Mouse (Mus musculus): ENCODE results near the gene Wdr75. TPM values are rescaled to one million over a fixed set of nuclear protein-coding genes. Genes with fewer than 3 reads are reported as not detected.

The Wdr75 gene
- polyA plus RNA-seq, 1 experiment = 12.3 TPM

DNA sequence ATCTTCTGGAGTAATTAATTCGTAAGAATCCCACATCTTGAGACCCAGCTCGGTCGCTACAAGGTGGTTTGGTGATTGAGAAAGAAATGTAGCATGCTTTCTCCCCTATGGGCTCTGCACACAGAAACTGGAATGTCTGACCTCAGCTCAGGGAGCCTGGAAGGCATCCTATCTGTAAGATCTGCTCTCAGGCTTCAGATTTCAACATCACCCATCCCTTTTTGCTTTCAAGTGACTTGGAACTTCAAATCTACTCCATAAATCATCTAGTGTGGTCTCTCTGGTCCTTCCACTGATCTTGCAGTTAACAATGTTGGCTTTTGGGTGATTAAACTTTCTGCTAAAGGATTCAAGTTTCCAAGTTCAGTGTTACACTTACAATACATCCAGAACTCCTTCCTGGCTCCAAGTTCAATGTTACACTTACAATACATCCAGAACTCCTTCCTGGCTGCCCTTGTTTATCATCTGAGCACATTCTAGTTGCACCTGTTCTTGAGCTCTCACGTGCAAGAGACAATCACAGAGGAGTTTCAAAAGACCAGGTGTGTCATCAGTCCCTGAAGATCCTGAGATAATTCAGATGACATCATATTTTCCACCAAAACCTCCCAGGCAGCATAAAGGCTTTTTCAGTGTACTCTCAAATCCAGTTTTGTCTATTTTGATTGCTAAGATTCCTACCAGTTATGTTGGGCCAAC, 40.5 kb downstream of the Wdr75 start:
- no peaks in the 10 kb centered on the region for H3K36me3 ChIP-seq (ENCODE audit: control insufficient read depth, insufficient read depth, low read length)
- no peaks in the 10 kb centered on the region for H3K27me3 ChIP-seq (ENCODE audit: control insufficient read depth, insufficient read depth, low read length)
- 64% methylated on average over 4 of the region's 4 CpGs for WGBS
- H3K27ac ChIP-seq (ENCODE audit: insufficient read depth, low read depth, low read length) = no peak overlapping the region
- H3K4me3 ChIP-seq (ENCODE audit: low read depth, low read length) = no peak overlapping the region
- H3K4me1 ChIP-seq (ENCODE audit: control insufficient read depth, insufficient read depth, insufficient read length, low read length) = no peaks in the 10 kb centered on the region; the same call in 1 of the 2 replicates
- TF ChIP-seq CTCF (IDR thresholded peaks at IDR 0.05; ENCODE audit: extremely low read depth, insufficient read length, insufficient replicate concordance, low read depth, low read length) = no peak
- no peak for TF ChIP-seq POLR2A (IDR thresholded peaks at IDR 0.05; ENCODE audit: low read depth, low read length)

DNA sequence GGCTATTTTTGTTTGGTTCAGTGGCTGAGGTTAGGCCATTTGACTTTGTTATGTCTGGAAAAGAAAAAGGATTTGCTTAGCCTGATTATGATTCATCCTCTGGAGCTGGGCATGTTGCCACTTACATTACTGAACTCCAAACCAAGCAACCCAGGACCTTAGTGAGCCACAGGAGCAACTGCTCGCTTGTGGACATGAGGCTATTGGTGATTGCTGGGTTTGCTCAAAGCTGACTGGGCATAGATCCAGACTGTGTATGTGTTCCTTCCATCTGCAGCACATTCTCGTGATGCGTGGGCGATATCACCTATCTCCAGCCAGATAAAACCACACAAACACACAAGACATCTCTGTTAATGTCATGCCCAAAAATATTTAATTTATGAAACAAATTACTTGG, 42.8 kb downstream of the Wdr75 start:
- TF ChIP-seq POLR2A (IDR thresholded peaks at IDR 0.05; ENCODE audit: low read depth, low read length) = no peak
- no peak for TF ChIP-seq CTCF (IDR thresholded peaks at IDR 0.05; ENCODE audit: extremely low read depth, insufficient read length, insufficient replicate concordance, low read depth, low read length)
- WGBS = 47% methylated on average over 4 of the region's 4 CpGs
- H3K36me3 ChIP-seq (ENCODE audit: control insufficient read depth, insufficient read depth, low read length) = no peaks in the 10 kb centered on the region
- H3K4me1 ChIP-seq (ENCODE audit: control insufficient read depth, insufficient read depth, insufficient read length, low read length) = no peaks in the 10 kb centered on the region; the same call in 1 of the 2 replicates
- H3K27me3 ChIP-seq (ENCODE audit: control insufficient read depth, insufficient read depth, low read length) = no peaks in the 10 kb centered on the region
- H3K4me3 ChIP-seq (ENCODE audit: low read depth, low read length) = no peak overlapping the region
- no peak overlapping the region for H3K27ac ChIP-seq (ENCODE audit: insufficient read depth, low read depth, low read length)

DNA sequence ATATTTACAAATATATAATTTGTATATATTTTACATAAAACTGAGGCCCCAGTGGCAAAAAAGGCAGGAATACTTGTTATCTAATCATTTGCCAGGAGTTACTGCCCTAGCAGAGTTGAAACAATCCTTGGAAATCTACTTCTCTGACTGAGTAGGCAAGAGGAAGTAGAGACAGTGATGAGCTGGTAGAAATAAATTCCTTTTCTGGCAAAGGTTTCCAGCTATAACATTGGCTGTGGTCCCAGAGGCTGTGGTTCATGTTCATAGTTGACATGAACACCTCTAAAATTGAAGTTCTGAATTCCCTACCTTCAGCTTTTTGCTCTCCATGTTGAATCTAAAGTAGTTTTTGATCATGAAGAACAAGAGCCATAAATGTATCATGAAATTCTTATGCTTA, 43.3 kb downstream of the Wdr75 start:
- Histone ChIP-seq H3K27ac (ENCODE audit: insufficient read depth, low read depth, low read length) (no peak overlapping the region), H3K36me3 (ENCODE audit: control insufficient read depth, insufficient read depth, low read length) (no peaks in the 10 kb centered on the region), H3K4me1 (ENCODE audit: control insufficient read depth, insufficient read depth, insufficient read length, low read length) (no peaks in the 10 kb centered on the region; the same call in 1 of the 2 replicates), H3K4me3 (ENCODE audit: low read depth, low read length) (no peak overlapping the region), H3K27me3 (ENCODE audit: control insufficient read depth, insufficient read depth, low read length) (no peaks in the 10 kb centered on the region)
- TF ChIP-seq POLR2A (IDR thresholded peaks at IDR 0.05; ENCODE audit: low read depth, low read length) (no peak), CTCF (IDR thresholded peaks at IDR 0.05; ENCODE audit: extremely low read depth, insufficient read length, insufficient replicate concordance, low read depth, low read length) (no peak)

DNA sequence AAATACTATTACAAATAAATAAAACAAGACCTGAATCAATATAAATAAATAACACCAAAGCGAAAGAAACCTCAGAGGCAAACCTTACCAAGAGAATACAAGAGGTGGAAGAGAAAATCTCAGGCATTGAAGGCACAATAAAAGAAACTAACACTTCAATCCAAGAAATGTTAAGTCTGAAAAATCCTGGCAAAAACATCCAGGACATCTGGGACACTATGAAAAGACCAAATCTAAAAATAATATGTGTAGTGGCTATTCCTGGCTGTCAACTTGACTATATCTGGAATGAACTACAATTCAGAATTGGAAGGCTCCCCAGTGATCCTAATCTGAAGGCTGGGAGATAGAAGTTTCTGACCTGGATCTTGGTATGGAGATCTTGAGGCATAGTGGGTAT, 50.5 kb downstream of the Wdr75 start:
- Histone ChIP-seq H3K36me3 (ENCODE audit: control insufficient read depth, insufficient read depth, low read length) (no peaks in the 10 kb centered on the region), H3K27me3 (ENCODE audit: control insufficient read depth, insufficient read depth, low read length) (no peaks in the 10 kb centered on the region), H3K27ac (ENCODE audit: insufficient read depth, low read depth, low read length) (no peak overlapping the region), H3K4me3 (ENCODE audit: low read depth, low read length) (no peak overlapping the region), H3K4me1 (ENCODE audit: control insufficient read depth, insufficient read depth, insufficient read length, low read length) (no peaks in the 10 kb centered on the region)
- TF ChIP-seq POLR2A (IDR thresholded peaks at IDR 0.05; ENCODE audit: low read depth, low read length) (no peak), CTCF (IDR thresholded peaks at IDR 0.05; ENCODE audit: extremely low read depth, insufficient read length, insufficient replicate concordance, low read depth, low read length) (no peak)
- WGBS = 92% methylated on average over 1 of the region's 1 CpGs

DNA sequence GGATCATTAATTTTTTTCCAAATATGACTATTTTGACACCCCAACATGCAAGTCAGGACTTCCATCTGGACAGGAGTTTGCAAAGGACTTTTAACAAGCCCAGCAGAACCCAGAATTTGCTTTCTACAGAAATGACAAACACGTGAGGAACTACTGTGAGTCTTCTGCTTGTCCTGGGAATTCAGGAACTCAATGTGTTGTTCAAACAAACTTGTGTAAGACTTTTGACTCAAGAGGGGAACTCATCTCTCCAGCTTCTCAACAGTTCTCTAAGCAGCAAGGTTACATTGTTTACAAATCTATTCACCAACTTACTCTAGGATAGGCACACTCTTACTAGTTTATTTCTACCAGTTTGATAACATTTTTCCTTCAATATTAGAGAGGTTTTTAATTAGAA, 63.1 kb downstream of the Wdr75 start:
- WGBS = 74% methylated on average over 1 of the region's 1 CpGs
- TF ChIP-seq CTCF (IDR thresholded peaks at IDR 0.05; ENCODE audit: extremely low read depth, insufficient read length, insufficient replicate concordance, low read depth, low read length) = no peak
- TF ChIP-seq POLR2A (IDR thresholded peaks at IDR 0.05; ENCODE audit: low read depth, low read length) = no peak
- no peaks in the 10 kb centered on the region for H3K4me1 ChIP-seq (ENCODE audit: control insufficient read depth, insufficient read depth, insufficient read length, low read length)
- H3K27ac ChIP-seq (ENCODE audit: insufficient read depth, low read depth, low read length) = no peak overlapping the region
- H3K4me3 ChIP-seq (ENCODE audit: low read depth, low read length) = no peak overlapping the region
- no peaks in the 10 kb centered on the region for H3K27me3 ChIP-seq (ENCODE audit: control insufficient read depth, insufficient read depth, low read length)
- H3K36me3 ChIP-seq (ENCODE audit: control insufficient read depth, insufficient read depth, low read length) = no peaks in the 10 kb centered on the region

DNA sequence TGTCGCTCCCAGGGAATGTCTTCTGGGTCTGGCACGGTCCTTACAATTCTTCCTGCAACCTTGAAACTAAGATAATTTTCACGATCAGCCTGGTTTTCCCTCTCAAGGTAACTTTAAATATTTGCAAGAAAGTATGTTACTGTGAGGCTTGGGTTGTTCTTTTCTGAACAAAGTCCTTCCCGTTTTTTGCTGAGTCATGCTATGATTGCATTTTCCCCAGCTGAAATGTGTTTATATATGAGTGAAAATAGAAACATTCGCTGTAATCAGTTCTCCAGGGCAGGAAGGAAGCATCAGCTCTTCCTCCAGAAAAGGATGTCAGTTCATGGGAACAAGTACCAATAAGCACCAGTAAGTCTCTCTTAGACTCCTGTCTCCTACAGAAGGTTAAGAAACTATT, 65.4 kb downstream of the Wdr75 start:
- Histone ChIP-seq H3K27me3 (ENCODE audit: control insufficient read depth, insufficient read depth, low read length) (no peaks in the 10 kb centered on the region), H3K4me3 (ENCODE audit: low read depth, low read length) (no peak overlapping the region), H3K36me3 (ENCODE audit: control insufficient read depth, insufficient read depth, low read length) (no peaks in the 10 kb centered on the region), H3K4me1 (ENCODE audit: control insufficient read depth, insufficient read depth, insufficient read length, low read length) (no peaks in the 10 kb centered on the region), H3K27ac (ENCODE audit: insufficient read depth, low read depth, low read length) (no peak overlapping the region)
- TF ChIP-seq CTCF (IDR thresholded peaks at IDR 0.05; ENCODE audit: extremely low read depth, insufficient read length, insufficient replicate concordance, low read depth, low read length) = no peak
- TF ChIP-seq POLR2A (IDR thresholded peaks at IDR 0.05; ENCODE audit: low read depth, low read length) = no peak
- 8% methylated on average over 5 of the region's 5 CpGs for WGBS

DNA sequence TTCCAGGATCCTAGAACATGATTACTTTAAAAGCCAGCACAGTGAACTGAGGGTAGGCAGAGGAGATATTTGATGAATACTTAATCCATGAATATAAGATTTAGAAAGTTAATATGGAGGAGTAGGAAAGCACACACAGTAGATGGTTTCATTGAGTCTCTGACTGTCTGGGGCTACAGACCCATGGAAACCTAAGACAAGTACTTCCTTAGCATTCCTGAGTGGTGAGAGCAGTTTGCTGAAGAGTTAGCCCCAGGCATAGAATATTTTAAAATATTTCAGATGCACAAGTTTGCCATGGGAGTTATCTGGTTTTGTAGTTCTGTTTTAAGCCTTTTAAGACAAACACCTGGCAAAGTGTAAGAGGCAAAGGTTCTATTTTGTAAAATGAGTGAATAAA, 66.2 kb downstream of the Wdr75 start:
- Histone ChIP-seq H3K27ac (ENCODE audit: insufficient read depth, low read depth, low read length) (no peak overlapping the region), H3K4me1 (ENCODE audit: control insufficient read depth, insufficient read depth, insufficient read length, low read length) (no peaks in the 10 kb centered on the region), H3K36me3 (ENCODE audit: control insufficient read depth, insufficient read depth, low read length) (no peaks in the 10 kb centered on the region), H3K27me3 (ENCODE audit: control insufficient read depth, insufficient read depth, low read length) (no peaks in the 10 kb centered on the region), H3K4me3 (ENCODE audit: low read depth, low read length) (no peak overlapping the region)
- TF ChIP-seq POLR2A (IDR thresholded peaks at IDR 0.05; ENCODE audit: low read depth, low read length) (no peak), CTCF (IDR thresholded peaks at IDR 0.05; ENCODE audit: extremely low read depth, insufficient read length, insufficient replicate concordance, low read depth, low read length) (no peak)

Measured in small intestine, adult 2 months (tissue).